29 mouse cellular contexts compared by ENCODE assay signal in the genomic region with DNA sequence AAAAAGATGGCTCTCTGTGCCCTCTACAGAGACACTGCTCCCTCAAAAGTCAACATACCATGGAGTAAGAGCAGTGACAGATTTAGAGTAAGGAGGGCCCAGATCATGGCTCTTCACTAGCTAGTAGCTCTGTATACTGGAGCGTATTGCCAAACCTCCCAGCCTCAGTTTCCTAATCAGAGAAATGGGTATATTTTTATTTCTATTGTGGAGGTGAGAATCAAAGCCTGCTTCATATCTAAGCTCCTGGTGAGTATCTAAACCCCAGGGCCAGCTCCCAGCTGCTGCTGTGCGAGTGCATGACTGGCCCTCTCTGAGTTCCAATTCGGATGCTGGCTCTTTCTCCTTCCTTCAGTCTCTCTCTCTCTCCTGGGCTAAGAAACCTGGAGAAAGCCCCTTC. TPM values are rescaled to one million over a fixed set of nuclear protein-coding genes. Genes with fewer than 3 reads are reported as not detected.
DNase-seq lines count a peak whose midpoint lies in the region; ATAC-seq lines count a peak whose summit lies in the region.
"Had no signal": no experiment of that assay in that cellular context is flagged by ENCODE, and none has a peak within 500 bp of the region (broad histone marks: within the 10 kb centered on the region; RNA-seq: fewer than 3 reads in every experiment).

A gene (plus strand): TSS at position 301 of the 400 bp plus-strand sequence.

- H3K4me2 ChIP-seq in midbrain, embryonic 11.5 days, result no peak within 1 kb of the TSS
- no peak within 1 kb of the TSS for H3K4me2 ChIP-seq in midbrain, embryonic 16.5 days (ENCODE audit: low read length)
- peak within 1 kb of the TSS; percentile 43 for H3K4me2 ChIP-seq in liver, embryonic 13.5 days
- H3K4me2 ChIP-seq: embryonic facial prominence, embryonic 12.5 days; hindbrain, embryonic 13.5 days; limb, embryonic 15.5 days had no signal

- no peaks in the 10 kb centered on the region for H3K9me3 ChIP-seq in midbrain, embryonic 11.5 days (ENCODE audit: control insufficient read depth, low read length)
- no peaks in the 10 kb centered on the region for H3K9me3 ChIP-seq in midbrain, embryonic 16.5 days (replicated peaks; ENCODE audit: control insufficient read depth, low read length, poor library complexity, severe bottlenecking)
- H3K9me3 ChIP-seq in liver, embryonic 13.5 days (replicated peaks), result no peaks in the 10 kb centered on the region
- H3K9me3 ChIP-seq: embryonic facial prominence, embryonic 12.5 days; G1E; hindbrain, embryonic 13.5 days; limb, embryonic 15.5 days had no signal

- H3K36me3 ChIP-seq in midbrain, embryonic 11.5 days (ENCODE audit: control insufficient read depth, insufficient read depth, low read length), result no peaks in the 10 kb centered on the region
- no peaks in the 10 kb centered on the region for H3K36me3 ChIP-seq in midbrain, embryonic 16.5 days (ENCODE audit: control insufficient read depth, insufficient read depth, low read length)
- H3K36me3 ChIP-seq in liver, embryonic 13.5 days, result no peaks in the 10 kb centered on the region
- H3K36me3 ChIP-seq: embryonic facial prominence, embryonic 12.5 days; G1E; hindbrain, embryonic 13.5 days; limb, embryonic 15.5 days had no signal

- H3K27me3 ChIP-seq in midbrain, embryonic 11.5 days (ENCODE audit: control insufficient read depth, insufficient read depth, low read length), result no peaks in the 10 kb centered on the region
- H3K27me3 ChIP-seq in midbrain, embryonic 16.5 days (ENCODE audit: control insufficient read depth, insufficient read depth, low read depth, low read length), result no peaks in the 10 kb centered on the region
- peaks cover 75% of the 10 kb centered on the region for H3K27me3 ChIP-seq in liver, embryonic 13.5 days

- H3K27ac ChIP-seq in midbrain, embryonic 11.5 days (ENCODE audit: low read depth, low read length), result no peak within 1 kb of the TSS
- H3K27ac ChIP-seq in midbrain, embryonic 16.5 days (ENCODE audit: low read length), result no peak within 1 kb of the TSS
- H3K27ac ChIP-seq in liver, embryonic 13.5 days, result no peak within 1 kb of the TSS
- H3K27ac ChIP-seq: embryonic facial prominence, embryonic 12.5 days; hindbrain, embryonic 13.5 days; kidney, postnatal 0 days; limb, embryonic 15.5 days; macrophage had no signal

- intact Hi-C loops in gastrocnemius, postnatal 14 days (cut with DNase I; ENCODE audit: low total_unique reads), result no loop called here

- DNase-seq in left cerebral cortex, adult 18-20 months (ENCODE audit: low spot score in 2 of 2), result no peak
- DNase-seq in left cerebral cortex, adult 9 months (ENCODE audit: low spot score in 2 of 2), result no peak
- peak; percentile 76 for DNase-seq in midbrain, embryonic 11.5 days (ENCODE audit: low spot score, missing footprints)
- DNase-seq in liver, embryonic 13.5 days, result no peak
- DNase-seq in cerebellum, postnatal 14 days, result no peak
- no peak for DNase-seq in gastrocnemius, postnatal 14 days
- DNase-seq: adrenal gland, postnatal 36 days; B cell, adult 2 months; cerebellum, adult 9-11 months; gastrocnemius, postnatal 10 days; heart, adult 11 months; heart, postnatal 36 days; kidney, adult 2 months; right cerebral cortex, adult 18-20 months; right cerebral cortex, postnatal 4 days; thymus, postnatal 14 days had no signal

- no peak for ATAC-seq in midbrain, embryonic 11.5 days (ENCODE audit: low FRiP score)
- no peak for ATAC-seq in midbrain, embryonic 16.5 days
- ATAC-seq in liver, embryonic 13.5 days (ENCODE audit: low read depth), result no peak
- ATAC-seq: forebrain, embryonic 14.5 days; inflammation-experienced regulatory T-cells, adult 6 months; lung, postnatal 0 days; Patski had no signal

- H3K9ac ChIP-seq in midbrain, embryonic 11.5 days (ENCODE audit: low read length), result no peak within 1 kb of the TSS
- no peak within 1 kb of the TSS for H3K9ac ChIP-seq in midbrain, embryonic 16.5 days (ENCODE audit: low read depth, low read length)
- H3K9ac ChIP-seq in liver, embryonic 13.5 days, result 0 out of 2 replicates have a peak within 1 kb of the TSS, but pooled peaks have one; percentile 33
- H3K9ac ChIP-seq: embryonic facial prominence, embryonic 12.5 days; hindbrain, embryonic 13.5 days; limb, embryonic 15.5 days had no signal

- no peak within 1 kb of the TSS for H3K4me3 ChIP-seq in midbrain, embryonic 11.5 days (ENCODE audit: low read depth, low read length)
- H3K4me3 ChIP-seq in midbrain, embryonic 16.5 days (ENCODE audit: low read depth, low read length), result no peak within 1 kb of the TSS
- H3K4me3 ChIP-seq in liver, embryonic 13.5 days (replicated peaks), result peak within 1 kb of the TSS; percentile 21; the same call in 1 of the 2 replicates
- H3K4me3 ChIP-seq: embryonic facial prominence, embryonic 12.5 days; hindbrain, embryonic 13.5 days; limb, embryonic 15.5 days had no signal

- H3K4me1 ChIP-seq in midbrain, embryonic 11.5 days (ENCODE audit: control insufficient read depth, insufficient read depth, low read length), result peaks cover 15% of the 10 kb centered on the region
- H3K4me1 ChIP-seq in midbrain, embryonic 16.5 days (ENCODE audit: control insufficient read depth, insufficient read depth, low read length), result peaks cover 16% of the 10 kb centered on the region
- H3K4me1 ChIP-seq in liver, embryonic 13.5 days (replicated peaks), result peaks cover 54% of the 10 kb centered on the region

- WGBS in midbrain, embryonic 11.5 days, result 78% methylated on average over 3 of the region's 3 CpGs
- WGBS in midbrain, embryonic 16.5 days, result 84% methylated on average over 3 of the region's 3 CpGs
- WGBS in liver, embryonic 13.5 days (ENCODE audit: insufficient replicate concordance), result 62% methylated on average over 3 of the region's 3 CpGs

RNA-seq across cellular contexts. Expression of the gene that starts here (rescaled TPM):
- 10 to 100 TPM; 16.4 to 17.1 TPM for total RNA-seq in left cerebral cortex, adult 18-20 months (2021)
- not detected in 2 replicates for polyA plus RNA-seq in midbrain, embryonic 11.5 days (2014; fragmentation: Nextera tagmentation; extraction: Ambion mirVana)
- 0.34 and 1.2 TPM in 2 replicates for polyA plus RNA-seq in midbrain, embryonic 16.5 days (2015; fragmentation: Nextera tagmentation; extraction: Ambion mirVana)
- 11.4 and 14.2 TPM in 2 replicates for polyA plus RNA-seq in liver, embryonic 13.5 days (2015; fragmentation: Nextera tagmentation; extraction: Ambion mirVana)
- not detected for total RNA-seq in gastrocnemius, postnatal 14 days (2021)
- total RNA-seq: adrenal gland, adult 18-20 months; CH12.LX; G1E; heart, postnatal 36 days had no signal
- polyA plus RNA-seq: G1E; hindbrain, embryonic 13.5 days; inflammation-experienced regulatory T-cells, adult 6 months; kidney, adult 2 months; lung, postnatal 0 days; macrophage; Patski had no signal

Comparison
In these comparisons a context has a peak if more than half of its experiments do, and no peak if none do; other contexts are left out.
1. RNA of the gene that starts here (total RNA-seq): 16.4 to 17.1 TPM in left cerebral cortex, adult 18-20 months; not detected in gastrocnemius, postnatal 14 days; every median in the first group is over 10 times any median in the second.
2. Peak in DNase-seq in midbrain, embryonic 11.5 days; RNA of the gene not detected or under 1 TPM.